Mouse (Mus musculus) stomach, embryonic 14.5 days (tissue): ENCODE data around the gene Ms4a5. TPM values are rescaled to one million over a fixed set of nuclear protein-coding genes. Genes with fewer than 3 reads are reported as not detected.

Experiments used
- ATAC-seq: fragments of 200-750 bp; cut with Nextera tagmentation; 2 replicates; pipeline ENCODE4 v1.8.0; 2017; ENCODE audit warnings: low read depth, moderate TSS enrichment; ENCODE audit not compliant: insufficient number of reproducible peaks, insufficient read depth, low FRiP score
- H3K27ac ChIP-seq: fragments of 300-500 bp; sonication (generic); 2 replicates; pipeline ENCODE4 v1.5.1; 2014; ENCODE audit warnings: mild to moderate bottlenecking, low read length, moderate library complexity, mixed read lengths
- H3K27me3 ChIP-seq: fragments of 300-500 bp; sonication (generic); 2 replicates; pipeline ENCODE4 v1.6.1; 2014; ENCODE audit warnings: low read length, control low read depth, mixed read lengths; ENCODE audit not compliant: control insufficient read depth, insufficient read depth
- H3K36me3 ChIP-seq: fragments of 300-500 bp; sonication (generic); 2 replicates; pipeline ENCODE4 v1.6.1; 2014; ENCODE audit warnings: mild to moderate bottlenecking, control low read depth, low read length, moderate library complexity, mixed read lengths; ENCODE audit not compliant: control insufficient read depth, insufficient read depth
- H3K4me1 ChIP-seq: fragments of 300-500 bp; sonication (generic); 2 replicates; pipeline ENCODE4 v1.6.1; 2014; ENCODE audit warnings: low read length, control low read depth, mixed read lengths; ENCODE audit not compliant: control insufficient read depth, insufficient read depth
- H3K4me2 ChIP-seq: fragments of 300-500 bp; sonication (generic); replicated peaks from 2 replicates; pipeline ENCODE4 v1.6.1; 2014; ENCODE audit warnings: low read depth, low read length, control low read depth
- H3K4me3 ChIP-seq: fragments of 300-500 bp; sonication (generic); 2 replicates; pipeline ENCODE4 v1.5.1; 2014; ENCODE audit warnings: low read depth, low read length, control low read depth
- H3K9ac ChIP-seq: fragments of 300-500 bp; sonication (generic); replicated peaks from 2 replicates; pipeline ENCODE4 v1.6.1; 2014; ENCODE audit warnings: low read depth, mild to moderate bottlenecking, control low read depth, low read length, moderate library complexity, mixed read lengths
- H3K9me3 ChIP-seq: fragments of 300-500 bp; sonication (generic); 2 replicates; pipeline ENCODE4 v1.6.1; 2016; ENCODE audit warnings: low read depth, low read length, control low read depth; ENCODE audit not compliant: control insufficient read depth
- WGBS: fragments of 180-500 bp; shearing (Covaris S2); extraction: QIAGEN DNeasy Blood & Tissue Kit; methylation state at CpG from one replicate; pipeline ENCODE4 v1.1.7; 2014; 5-methylcytosine and 5-hydroxymethylcytosine counted together
- polyA plus RNA-seq: library from polyadenylated mRNA; unstranded; fragments of >200 nt; fragmentation: Nextera tagmentation; extraction: Ambion mirVana; gene quantifications from 2 replicates; pipeline ENCODE4 v1.2.1, GENCODE M21; 2014

Gene Ms4a5
- polyA plus RNA-seq, 1 experiment from 2014 or later: not detected

- H3K4me3 ChIP-seq: no peak overlapping the region
- H3K4me1 ChIP-seq: no peaks in the 10 kb centered on the region
- H3K27me3 ChIP-seq: no peaks in the 10 kb centered on the region
- H3K36me3 ChIP-seq: no peaks in the 10 kb centered on the region
- H3K4me2 ChIP-seq: no peak overlapping the region
- H3K27ac ChIP-seq: no peak overlapping the region
- ATAC-seq: no peak
- H3K9me3 ChIP-seq: no peaks in the 10 kb centered on the region
- H3K9ac ChIP-seq: no peak overlapping the region
Measured at GRCm38 (mm10) chr19:11244230-11244629, 39.4 kb downstream of the Ms4a5 start.

GRCm38 (mm10) chr19:11242560-11242959, 41.1 kb downstream of the Ms4a5 start:
- no peak overlapping the region for H3K4me2 ChIP-seq
- no peaks in the 10 kb centered on the region for H3K9me3 ChIP-seq
- H3K27me3 ChIP-seq: no peaks in the 10 kb centered on the region
- H3K4me1 ChIP-seq: no peaks in the 10 kb centered on the region
- no peak for ATAC-seq
- no peaks in the 10 kb centered on the region for H3K36me3 ChIP-seq
- WGBS: 56% methylated on average over 5 of the region's 5 CpGs
- H3K27ac ChIP-seq: no peak overlapping the region
- H3K4me3 ChIP-seq: no peak overlapping the region
- no peak overlapping the region for H3K9ac ChIP-seq

- Histone ChIP-seq H3K9ac (no peak overlapping the region), H3K27me3 (no peaks in the 10 kb centered on the region), H3K4me1 (no peaks in the 10 kb centered on the region), H3K4me2 (no peak overlapping the region), H3K9me3 (no peaks in the 10 kb centered on the region), H3K36me3 (no peaks in the 10 kb centered on the region), H3K4me3 (no peak overlapping the region), H3K27ac (no peak overlapping the region; the same call in 1 of the 2 replicates)
- ATAC-seq: no peak
Measured at GRCm38 (mm10) chr19:11235820-11236219, 47.9 kb downstream of the Ms4a5 start.

GRCm38 (mm10) chr19:11234921-11235735, 48.5 kb downstream of the Ms4a5 start:
- Histone ChIP-seq H3K27me3 (no peaks in the 10 kb centered on the region), H3K9ac (no peak overlapping the region), H3K27ac (no peak overlapping the region; the same call in 1 of the 2 replicates), H3K4me2 (no peak overlapping the region), H3K36me3 (no peaks in the 10 kb centered on the region), H3K9me3 (no peaks in the 10 kb centered on the region), H3K4me3 (no peak overlapping the region), H3K4me1 (no peaks in the 10 kb centered on the region)
- 60% methylated on average over 5 of the region's 5 CpGs for WGBS
- ATAC-seq: peak; percentile 37; the same call in 1 of the 2 replicates

- Histone ChIP-seq H3K4me3 (no peak overlapping the region), H3K9me3 (no peaks in the 10 kb centered on the region), H3K9ac (no peak overlapping the region), H3K27ac (no peak overlapping the region), H3K4me1 (no peaks in the 10 kb centered on the region), H3K4me2 (no peak overlapping the region), H3K36me3 (no peaks in the 10 kb centered on the region), H3K27me3 (no peaks in the 10 kb centered on the region)
- WGBS: 78% methylated on average over 5 of the region's 5 CpGs
- ATAC-seq: no peak
Measured at GRCm38 (mm10) chr19:11234244-11234643, 49.4 kb downstream of the Ms4a5 start.

- no peaks in the 10 kb centered on the region for H3K27me3 ChIP-seq
- WGBS: 67% methylated on average over 5 of the region's 5 CpGs
- no peak within 1 kb of the TSS for H3K27ac ChIP-seq
- no peak within 1 kb of the TSS for H3K9ac ChIP-seq
- no peaks in the 10 kb centered on the region for H3K9me3 ChIP-seq
- no peaks in the 10 kb centered on the region for H3K4me1 ChIP-seq
- H3K36me3 ChIP-seq: no peaks in the 10 kb centered on the region
- ATAC-seq: no peak
- no peak within 1 kb of the TSS for H3K4me2 ChIP-seq
- H3K4me3 ChIP-seq: no peak within 1 kb of the TSS
Measured at GRCm38 (mm10) chr19:11232348-11232747, 51.3 kb downstream of the Ms4a5 start, which contains the start of gene Ms4a12. Ms4a12 (minus strand) TSS chr19:11232448.

Other genes with a start within 250 kb of the Ms4a5 start
- gene Ms4a8a, start 202.8 kb downstream of the Ms4a5 start, polyA plus RNA-seq: 9.1 and 9.8 TPM in 2 replicates
- not detected in 2 replicates for gene 1700017D01Rik, start 153.0 kb downstream of the Ms4a5 start, polyA plus RNA-seq
- not detected in 2 replicates for gene 1700025F22Rik, start 118.6 kb downstream of the Ms4a5 start, polyA plus RNA-seq
- gene Ms4a13, start 87.1 kb downstream of the Ms4a5 start, polyA plus RNA-seq: not detected in 2 replicates
- not detected in 2 replicates for gene Ms4a12, start 51.4 kb downstream of the Ms4a5 start, polyA plus RNA-seq
- gene Ms4a1, start 17.6 kb downstream of the Ms4a5 start, polyA plus RNA-seq: 0.12 TPM in 1 of 2 replicates, not detected in the other
- gene Ms4a14, start 30.6 kb upstream of the Ms4a5 start, polyA plus RNA-seq: 0.08 TPM in 1 of 2 replicates, not detected in the other
- gene Ms4a7, start 52.3 kb upstream of the Ms4a5 start, polyA plus RNA-seq: 6.0 and 6.7 TPM in 2 replicates
- gene Ms4a4a, start 91.7 kb upstream of the Ms4a5 start, polyA plus RNA-seq: 7.2 and 7.9 TPM in 2 replicates
- gene Ms4a4c, start 120.9 kb upstream of the Ms4a5 start, polyA plus RNA-seq: 0.61 and 1.0 TPM in 2 replicates
- 0.35 and 0.77 TPM in 2 replicates for gene Ms4a4b, start 159.7 kb upstream of the Ms4a5 start, polyA plus RNA-seq
- gene Ms4a6c, start 185.5 kb upstream of the Ms4a5 start, polyA plus RNA-seq: 8.2 and 9.2 TPM in 2 replicates
- gene Gm8369, start 202.1 kb upstream of the Ms4a5 start, polyA plus RNA-seq: not detected in 2 replicates
- gene Ms4a6b, start 232.6 kb upstream of the Ms4a5 start, polyA plus RNA-seq: 5.6 and 9.7 TPM in 2 replicates